Mouse (Mus musculus) layer of hippocampus, postnatal 36 days (tissue): ENCODE measurements around the gene Padi4. TPM values are rescaled to one million over a fixed set of nuclear protein-coding genes. Genes with fewer than 3 reads are reported as not detected.

ENCODE experiments used
- DNase-seq, 2 experiments: peaks; one replicate each; pipeline ENCODE4 v3.0.0; 2022
- total RNA-seq, 2 experiments: library from RNA; stranded (reverse); gene quantifications; 2 replicates each; pipeline ENCODE4 v1.2.3; 2021

Gene Padi4
- total RNA-seq, 2 experiments from 2014 or later, result not detected

DNA sequence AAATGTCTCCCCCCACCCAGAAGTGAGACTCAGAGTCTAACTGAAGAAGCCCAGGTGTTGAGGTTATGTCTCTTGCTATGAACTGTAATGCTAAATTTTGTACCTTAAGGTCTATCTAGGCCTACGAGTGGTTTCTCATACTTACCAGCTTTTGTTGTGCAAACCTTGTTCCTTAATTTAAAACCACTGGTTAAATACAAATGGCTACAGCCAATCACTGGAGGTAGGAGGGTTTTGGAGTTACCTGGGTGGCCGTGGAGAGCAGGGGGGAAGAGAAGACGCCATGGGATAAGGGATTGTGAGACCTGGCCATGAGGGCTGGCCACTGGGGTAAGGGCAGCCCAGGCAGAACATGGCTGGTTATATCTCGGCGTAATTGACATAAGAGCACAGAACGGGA, 14.2 kb upstream of the Padi4 start:
- no peak for DNase-seq

DNA sequence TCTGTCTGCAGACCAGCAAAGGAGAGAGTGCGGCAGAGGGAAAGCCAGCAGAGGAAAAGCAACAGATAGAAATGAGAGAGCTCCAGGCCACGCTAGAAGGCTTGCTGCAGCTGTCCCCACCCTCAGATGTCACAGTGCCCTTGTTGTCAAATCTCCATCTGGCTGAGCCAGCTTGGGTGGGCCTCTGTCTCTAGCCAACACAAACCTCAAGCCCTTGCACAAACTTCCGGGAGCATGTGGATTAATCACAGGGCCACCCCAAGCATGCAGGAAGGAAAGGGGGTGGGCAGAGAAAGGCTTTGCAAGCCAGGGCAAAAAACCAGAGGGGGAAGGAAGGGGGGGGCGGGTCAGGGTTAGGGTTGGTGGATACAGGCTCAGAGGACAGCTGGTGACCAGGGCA, 13.4 kb upstream of the Padi4 start:
- no peak for DNase-seq

DNA sequence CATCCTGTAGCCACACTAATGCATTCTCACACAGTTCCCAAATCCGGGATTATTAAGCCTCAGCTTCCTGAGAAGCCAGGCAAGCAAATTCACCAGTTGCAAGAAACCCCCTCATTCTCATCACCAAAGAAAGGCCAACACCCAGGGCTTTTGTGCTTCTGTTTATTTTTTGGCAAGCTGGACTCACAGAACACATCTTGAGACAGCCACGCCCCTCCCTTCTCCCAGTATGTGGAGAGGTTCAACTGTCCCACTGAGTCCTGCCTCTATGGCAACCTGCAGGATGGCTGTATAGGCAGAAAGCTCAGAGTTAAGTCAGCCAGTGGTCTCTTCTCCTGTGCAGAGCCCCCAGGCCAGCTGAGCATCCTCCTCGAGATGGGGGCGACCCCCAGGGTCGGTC, 11.2 kb upstream of the Padi4 start:
- DNase-seq, result no peak

DNA sequence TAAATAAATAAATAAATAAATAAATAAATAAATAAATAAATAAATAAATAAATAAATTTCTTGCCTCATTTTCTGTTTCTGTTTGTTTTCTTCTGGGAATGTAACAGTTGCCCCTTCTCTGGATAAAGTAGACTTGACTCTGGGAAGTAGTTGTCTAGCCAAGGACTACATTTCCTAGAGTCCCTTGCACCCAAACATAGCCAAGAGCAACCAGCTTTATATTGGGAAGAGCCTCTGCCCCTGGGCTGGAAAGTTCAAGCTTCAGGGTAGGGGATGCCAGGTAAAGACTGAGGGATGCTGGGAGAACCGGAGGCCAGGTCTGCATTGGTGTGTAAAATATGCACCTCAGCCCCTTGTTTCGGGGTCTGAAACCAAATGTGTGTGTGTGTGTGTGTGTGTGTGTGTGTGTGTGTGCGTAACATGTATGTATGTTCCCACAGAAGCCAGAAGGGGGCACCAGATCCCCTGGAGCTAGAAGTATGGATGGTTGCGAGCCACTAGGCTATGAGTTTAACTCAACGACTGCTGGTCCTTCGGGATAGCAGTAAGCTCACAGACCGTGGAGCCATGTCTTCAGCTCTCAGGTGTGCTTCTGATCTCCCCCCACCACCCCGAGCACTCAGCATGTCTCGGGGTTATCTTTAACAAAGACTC, 10.4 kb upstream of the Padi4 start:
- no peak for DNase-seq

DNA sequence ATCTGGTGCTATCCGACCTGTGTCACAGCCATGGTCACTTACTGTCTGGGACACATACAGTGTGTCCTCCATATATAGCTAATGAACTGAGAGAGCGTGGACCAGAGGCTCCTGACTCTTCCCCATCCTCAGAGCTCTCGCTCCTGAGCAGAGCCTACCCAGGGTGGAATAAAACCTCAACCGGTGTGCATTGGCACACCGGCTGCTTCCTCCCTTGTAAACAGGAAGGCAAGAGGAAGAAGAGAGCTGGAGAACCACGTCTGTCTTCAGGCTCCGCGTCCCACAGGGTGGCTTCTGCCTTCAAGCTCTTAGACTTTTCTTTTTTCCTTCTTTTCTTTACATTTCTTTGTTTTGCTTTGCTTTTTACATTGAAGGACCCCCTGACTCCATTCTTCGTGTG, 8.8 kb upstream of the Padi4 start:
- DNase-seq, result no peak

DNA sequence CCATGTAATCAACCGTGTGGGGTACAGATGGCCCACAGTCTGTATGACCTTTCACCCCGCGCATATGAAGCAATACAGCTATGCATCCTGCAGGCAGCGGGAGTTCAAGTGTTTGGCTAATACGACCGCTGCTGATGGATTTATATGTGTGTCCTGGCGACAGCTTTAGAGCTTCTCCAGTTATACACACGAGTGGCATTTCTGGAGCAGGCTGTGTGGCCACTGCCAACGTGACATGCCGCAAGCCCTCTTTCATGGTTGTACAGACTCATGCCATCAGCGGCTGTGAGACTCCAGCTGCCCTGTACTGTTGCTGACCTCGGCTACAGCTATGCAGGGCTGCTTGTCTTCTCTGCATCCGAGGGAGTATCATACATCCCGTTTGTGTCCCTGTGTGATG, 6.5 kb upstream of the Padi4 start:
- no peak for DNase-seq

DNA sequence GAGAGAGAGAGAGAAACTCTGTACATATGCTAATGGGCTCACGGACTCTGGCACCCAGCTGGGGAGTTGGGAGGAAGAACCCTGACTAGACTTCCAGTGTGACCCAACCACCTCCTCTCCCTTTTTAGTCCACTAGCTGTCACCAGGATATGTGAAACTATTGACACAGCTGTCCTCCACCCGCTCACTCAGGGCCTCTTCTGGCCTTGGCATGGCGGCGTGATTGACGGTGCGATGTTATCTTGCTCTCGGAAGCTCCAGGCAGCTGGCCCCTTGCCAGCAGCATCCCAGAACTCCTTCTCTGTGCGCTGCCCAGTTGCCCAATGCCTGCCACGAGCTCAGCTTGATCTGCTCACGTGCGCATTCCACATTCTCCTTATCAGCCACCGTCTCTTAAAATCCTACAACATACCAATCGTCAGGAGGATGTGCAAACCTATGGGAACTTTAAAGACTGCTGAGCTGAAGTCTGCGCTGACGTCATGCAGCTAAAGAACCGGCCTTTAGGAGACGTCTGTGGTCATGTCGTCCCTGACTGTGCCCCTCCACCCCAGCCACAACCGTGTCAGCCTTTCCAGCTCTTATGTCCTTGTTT, 5.9 kb upstream of the Padi4 start:
- DNase-seq, result no peak

DNA sequence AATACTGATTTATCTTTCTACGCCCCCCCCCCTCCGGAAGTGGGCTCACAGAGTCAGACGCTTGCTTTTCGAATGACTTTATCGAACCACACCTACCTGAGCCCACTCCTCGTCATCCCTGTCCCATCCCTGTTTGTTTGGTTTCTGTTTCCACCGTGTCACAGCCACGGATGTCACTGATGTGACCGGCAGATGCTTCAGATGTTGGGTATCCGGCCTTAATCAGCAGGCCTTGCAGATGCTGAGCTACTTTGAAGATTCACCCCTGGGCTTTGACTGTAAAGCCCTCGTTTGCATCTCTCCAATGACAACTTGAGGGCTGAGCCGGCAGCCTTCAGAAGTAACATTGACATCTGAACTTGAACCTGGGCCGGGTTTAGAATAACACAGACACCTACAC, 2.6 kb upstream of the Padi4 start:
- DNase-seq, result no peak

DNA sequence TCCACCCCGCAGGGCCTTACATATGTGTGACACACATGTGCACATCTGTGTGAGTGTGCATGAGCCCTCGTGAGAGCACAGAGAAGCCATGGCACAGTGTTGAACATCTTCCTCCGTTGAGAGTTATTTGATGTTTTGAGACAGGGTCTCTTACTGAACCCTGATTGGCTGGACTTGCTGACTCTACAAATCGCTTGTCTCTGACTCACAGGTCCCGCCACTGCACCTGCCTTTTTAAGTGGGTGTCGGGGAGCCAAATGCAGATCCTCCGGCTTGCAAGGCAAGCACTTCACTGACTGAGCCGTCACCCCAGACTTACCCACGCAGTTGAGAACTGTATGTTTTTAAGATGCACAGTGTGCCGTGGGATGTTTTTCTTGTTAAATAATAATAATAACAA, 1.8 kb upstream of the Padi4 start:
- DNase-seq, result no peak

DNA sequence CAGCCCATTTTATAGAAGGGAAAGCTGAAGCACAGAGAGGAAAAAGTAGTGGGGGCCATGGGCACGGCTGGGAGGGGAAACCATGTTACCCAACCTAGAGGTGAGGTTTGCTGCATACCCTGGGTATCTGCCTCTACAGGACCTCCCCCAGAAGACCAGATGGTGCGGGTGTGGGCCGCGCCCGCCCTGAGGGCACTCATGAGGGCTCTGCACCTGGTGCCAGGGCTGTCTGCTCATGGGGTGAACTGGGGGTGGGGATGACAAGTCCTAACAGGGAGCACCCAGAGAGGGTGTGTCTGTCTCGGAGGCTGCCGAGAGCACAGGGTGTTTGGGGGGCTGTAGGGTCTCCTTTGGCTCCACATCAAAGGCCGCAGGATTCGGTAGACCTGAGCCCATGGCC, 857 bp upstream of the Padi4 start:
- DNase-seq, result no peak

DNA sequence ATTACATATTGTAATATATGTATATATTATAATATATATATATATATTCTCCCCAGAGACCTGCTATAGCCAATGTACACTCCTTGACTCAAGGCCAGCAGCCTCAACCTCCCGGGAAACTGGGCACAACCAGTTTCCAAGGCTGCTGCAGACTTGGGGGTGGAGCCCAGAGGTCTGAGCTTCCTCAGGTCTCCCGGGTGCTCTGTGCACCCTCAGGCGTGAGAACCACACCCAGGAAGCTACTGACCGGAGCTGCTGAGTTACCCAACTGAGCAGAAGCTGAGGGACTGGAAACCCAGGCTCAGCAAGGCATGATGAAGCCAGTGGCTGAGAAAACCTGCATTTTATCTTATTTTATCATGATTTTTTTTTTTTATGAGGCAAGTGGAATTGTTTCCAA, 2.9 kb downstream of the Padi4 start:
- no peak for DNase-seq

DNA sequence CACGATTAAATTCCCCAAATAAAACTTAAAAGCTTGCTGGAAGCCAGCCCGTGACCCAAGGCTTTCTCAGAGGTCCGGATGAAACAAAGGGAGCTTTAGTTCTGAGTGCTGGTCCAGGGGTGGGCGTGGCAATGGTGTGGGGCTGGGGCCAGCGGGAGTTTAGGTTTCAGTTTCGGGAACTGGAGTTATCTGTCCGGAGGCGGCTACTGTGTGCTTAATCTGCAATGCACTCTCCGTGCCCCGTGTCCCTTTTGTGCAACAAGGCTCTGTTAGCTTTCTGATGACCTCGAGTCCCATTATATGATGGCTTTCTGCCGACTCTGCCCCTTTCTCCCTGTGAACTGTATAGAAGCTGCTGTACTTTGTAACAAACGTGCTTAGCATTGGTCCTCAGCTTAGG, 3.6 kb downstream of the Padi4 start:
- no peak for DNase-seq

DNA sequence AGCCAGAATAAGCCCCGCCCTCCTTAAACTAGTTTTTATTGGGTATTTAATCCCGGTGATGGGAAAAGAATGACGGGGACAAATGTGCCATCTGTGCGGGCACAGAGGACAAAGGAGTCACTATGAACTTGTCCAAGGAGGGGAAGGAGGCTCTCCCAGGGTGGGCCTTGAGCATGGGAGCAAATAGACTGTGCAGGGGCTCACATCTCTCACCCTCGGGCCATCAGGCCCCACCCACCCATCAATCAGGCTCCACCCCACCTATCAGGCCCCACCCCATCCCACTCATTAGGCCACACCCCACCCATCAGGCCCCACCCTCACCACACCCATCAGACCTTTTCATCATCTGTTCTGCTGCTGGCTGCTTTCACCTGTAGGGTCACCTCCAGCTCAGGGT, 5.1 kb downstream of the Padi4 start:
- DNase-seq, result no peak

DNA sequence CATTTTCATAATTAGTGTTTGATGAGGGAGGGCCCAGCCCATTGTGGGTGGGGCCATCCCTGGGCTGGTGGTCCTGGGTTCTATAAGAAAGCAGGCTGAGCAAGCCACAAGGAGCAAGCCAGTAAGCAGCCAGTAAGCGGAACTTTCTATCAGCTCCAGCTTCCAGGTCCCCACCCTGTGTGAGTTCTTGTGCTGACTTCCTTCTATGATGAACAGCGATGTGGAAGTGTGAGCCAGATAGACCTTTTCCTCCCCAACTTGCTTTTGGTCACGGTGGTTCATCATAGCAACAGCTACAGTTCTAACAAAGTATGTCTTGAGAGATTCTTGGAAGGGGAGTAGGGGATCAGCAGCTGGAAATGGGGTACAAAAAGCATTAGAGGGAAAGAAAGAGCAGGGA, 8.1 kb downstream of the Padi4 start:
- no peak for DNase-seq

DNA sequence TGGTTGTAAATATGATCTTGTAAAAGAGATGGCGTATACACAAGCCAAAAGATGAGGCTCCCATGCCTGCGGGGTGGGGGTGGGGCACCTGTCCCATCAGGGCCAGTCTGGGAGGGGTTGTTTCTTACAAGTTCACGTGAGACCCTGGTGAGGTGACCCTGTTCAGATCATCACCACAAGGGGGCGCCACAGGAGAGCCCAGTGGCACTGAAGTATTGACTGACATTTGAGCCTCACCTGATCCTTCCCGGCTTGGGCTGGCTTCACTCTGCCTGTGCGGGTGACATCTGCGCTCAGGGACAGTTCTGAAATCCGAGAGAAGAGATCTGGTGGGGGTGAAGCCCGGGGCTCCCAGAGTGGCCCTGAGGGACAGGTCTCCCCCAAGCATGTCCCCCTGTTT, 10.9 kb downstream of the Padi4 start:
- no peak for DNase-seq

DNA sequence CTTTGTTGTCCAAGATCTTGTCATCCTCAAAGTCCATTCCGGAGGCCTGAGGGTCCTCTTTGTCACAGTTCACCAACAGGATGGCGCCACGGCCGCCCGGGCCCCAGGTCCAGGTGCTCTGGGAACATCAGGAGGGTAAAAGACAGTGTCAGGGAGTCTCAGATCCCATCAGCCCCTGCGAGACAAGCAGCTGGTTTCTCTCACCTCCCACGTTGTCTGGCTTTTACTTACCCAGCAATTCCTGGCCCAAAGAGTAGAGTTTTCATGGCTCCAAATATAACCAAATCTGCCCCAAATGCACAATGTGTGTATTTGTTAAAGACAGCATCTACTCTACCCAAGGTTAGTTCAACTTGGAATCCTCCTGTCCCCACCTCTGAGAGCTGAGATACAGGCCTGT, 12.4 kb downstream of the Padi4 start:
- DNase-seq, result no peak

DNA sequence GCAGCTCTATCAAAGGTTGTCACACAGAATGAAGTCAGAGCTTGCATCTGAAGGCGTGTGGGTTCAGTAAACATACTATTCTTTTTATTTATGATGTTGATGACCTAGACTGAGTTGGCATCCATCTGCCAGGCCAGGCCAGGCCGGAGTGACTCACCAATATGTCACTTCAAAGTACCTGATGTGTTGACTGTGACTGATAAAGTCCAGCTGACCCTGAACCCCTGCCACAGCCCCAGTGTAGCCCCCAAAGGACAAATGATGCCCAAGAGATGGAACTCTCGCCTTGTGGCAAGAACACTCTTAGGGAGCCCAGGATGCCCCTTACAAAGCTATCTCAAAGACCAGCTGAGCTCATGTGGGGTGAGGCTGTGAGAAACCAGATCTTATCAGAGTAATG, 18.2 kb downstream of the Padi4 start:
- no peak for DNase-seq

DNA sequence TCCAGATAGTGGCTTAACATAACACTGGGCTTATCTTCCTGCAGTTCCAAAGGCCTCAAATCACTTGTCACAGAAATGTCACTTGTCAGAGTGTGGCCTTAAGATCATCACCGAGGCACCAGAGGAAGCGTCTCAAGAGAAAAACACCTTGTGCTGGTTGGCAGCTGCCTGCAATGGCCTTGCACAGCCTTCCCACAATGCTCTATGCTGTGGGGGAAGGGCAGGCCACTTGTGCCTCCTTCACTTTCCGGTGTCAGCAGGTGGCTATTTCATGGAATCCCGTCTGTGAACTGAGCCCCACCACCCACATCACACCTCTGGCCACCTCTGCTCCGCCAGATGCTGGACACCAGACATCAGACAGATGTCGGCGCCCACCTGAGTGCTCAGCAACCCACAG, 20.7 kb downstream of the Padi4 start:
- no peak for DNase-seq

DNA sequence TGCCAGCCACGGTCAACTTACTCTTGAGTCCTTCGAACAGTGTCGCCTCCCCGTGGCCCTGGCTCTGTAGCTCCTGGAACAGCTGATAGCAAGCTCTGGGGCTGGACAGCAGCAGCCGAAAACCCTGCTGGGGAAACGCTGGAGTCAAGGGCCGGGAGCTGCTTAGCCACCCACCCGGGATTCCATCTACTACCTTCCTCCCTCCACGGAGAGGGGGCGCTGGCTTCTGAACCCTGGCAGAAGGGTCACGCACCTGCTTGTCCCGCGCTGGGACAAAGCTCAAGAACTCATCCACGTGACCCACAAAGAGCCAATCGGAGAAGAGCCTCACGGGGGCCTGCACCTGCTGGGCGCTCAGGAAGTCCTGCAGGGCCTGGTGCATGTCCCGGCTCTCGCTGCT, 23.7 kb downstream of the Padi4 start:
- no peak for DNase-seq

DNA sequence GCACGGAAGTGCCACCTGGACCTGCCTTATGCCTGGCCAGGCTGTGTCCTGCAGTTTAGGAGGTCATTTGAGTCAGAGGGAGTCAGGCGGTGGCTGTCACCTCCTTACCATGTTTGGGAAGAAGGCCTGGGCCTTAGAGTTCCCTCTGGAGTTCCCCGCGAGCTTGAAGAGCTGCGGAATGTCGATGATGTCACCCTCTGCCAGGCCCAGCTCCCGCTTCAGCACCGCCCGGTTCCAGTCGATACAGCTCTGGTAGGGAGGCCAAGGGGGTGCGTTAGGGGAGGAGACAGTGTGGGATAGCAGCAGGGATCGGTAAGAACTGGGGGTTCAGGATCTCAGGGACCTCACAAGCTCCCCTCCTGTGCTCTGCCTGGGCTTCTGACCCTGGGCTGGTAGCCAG, 26.1 kb downstream of the Padi4 start:
- no peak for DNase-seq

DNA sequence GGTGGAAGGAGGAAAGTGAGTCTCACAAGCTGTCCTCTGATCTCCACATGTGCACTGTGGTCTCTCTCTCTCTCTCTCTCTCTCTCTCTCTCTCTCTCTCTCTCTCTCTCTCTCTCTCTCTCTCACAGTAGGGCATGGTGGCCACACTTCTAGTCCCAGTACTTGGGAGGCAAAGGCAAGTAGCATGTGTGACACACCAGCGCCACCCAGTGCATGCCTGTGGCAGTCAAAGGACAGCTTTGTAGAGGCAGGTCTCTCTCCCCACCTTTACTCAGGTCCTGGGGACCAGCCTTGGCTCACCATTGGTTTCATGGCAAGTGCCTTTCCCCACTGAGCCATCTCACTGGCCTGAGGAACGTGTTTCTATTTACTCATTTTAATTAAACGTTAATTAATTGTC, 29.4 kb downstream of the Padi4 start:
- DNase-seq, result peak; percentile 30 to 50

DNA sequence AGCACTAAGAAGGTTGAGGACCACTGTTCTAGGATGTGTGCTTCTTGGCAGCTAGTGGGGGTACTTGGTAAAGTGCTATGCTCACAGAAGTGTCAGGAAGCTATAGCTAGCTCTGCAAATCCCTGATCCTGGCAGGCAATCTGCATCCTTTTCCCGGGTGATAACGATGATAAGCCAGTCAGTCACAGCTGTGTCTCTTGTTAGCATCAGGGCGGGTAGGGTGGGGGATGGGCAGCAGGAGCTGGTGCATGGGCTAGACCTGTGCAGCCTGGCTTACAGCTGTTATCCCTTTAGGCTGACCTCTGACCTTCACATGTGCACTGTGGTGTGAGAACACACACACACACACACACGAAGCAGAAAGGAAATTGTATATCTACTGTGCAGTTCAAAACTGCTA, 30.9 kb downstream of the Padi4 start:
- DNase-seq, result no peak

DNA sequence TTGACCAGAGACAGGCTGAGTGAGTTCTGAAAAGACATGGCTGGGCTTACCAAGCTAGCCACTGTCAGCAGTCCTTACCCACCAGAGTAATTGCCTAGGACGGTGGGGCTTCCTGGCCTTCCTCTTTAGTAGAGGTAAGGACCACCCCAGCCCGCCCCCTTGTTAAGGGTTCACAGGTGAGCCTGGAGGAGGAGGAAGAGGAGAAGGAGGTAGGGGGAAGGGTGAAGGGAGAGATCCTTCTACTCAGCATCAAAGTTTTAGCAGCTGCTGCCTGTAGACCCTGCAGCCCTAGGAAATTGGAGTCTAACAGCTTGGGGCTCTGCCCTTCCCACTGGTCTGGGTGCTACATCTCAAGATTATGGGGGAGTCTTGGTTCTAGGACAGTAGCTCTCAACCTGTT, 31.5 kb downstream of the Padi4 start, which contains the start of gene Padi6:
TSS of gene Padi6 (minus strand) at position 101 of the 400 bp plus-strand sequence.
- no peak for DNase-seq

DNA sequence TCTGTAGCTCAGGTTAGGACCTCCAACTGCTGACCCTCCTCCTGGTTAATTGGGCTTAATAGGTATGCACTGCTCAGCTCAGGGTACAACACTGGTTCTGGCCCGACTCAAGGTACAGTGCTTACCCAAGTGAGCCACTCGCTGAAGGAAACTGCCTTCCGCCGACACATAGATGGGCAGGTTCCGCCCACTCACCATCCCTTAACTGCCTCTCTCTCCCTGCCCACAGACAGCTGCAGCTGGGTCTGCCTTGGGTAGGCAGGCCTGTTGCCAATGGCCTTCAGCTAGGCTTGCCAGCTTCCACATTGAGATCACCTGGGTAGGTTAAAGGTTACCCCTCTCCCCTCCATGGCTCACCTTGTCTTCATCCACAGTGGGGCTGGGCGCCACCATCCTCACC, 32.6 kb downstream of the Padi4 start:
- DNase-seq, result no peak

DNA sequence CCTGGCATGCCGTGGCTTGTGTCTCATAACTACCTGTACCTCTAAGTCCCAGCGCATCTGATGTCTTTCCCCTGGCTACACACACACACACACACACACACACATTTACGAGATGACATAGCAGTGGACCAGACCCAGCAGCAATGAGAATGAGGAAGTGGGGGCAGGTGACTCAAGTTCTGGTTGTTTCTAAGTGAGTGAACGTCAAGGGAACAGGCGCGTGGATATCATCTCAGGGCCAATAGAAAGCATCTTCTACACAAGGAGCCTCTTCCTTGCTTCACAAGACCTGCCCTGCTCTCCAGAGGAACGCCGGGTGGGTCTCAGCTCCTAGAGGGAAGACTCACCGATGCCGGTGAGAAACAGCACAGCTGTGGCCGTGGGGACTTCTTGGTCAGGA, 33.4 kb downstream of the Padi4 start:
- DNase-seq, result no peak
